Mouse (Mus musculus): ENCODE measurements around the gene Gm20388.

- no peak for TF ChIP-seq ZNF384 (IDR thresholded peaks at IDR 0.05; ENCODE audit: low read depth, low read length)
- TF ChIP-seq ZC3H11A (IDR thresholded peaks at IDR 0.05; ENCODE audit: borderline replicate concordance, low read depth, low read length), result no peak
- no peak for TF ChIP-seq MAFK (IDR thresholded peaks at IDR 0.05; ENCODE audit: insufficient read depth, low read depth, low read length)
Observed at GRCm38 (mm10) chr8:122529159-122529558, 2618.5 kb downstream of the Gm20388 start.
